Comparison of ENCODE assay signal across 18 mouse cellular contexts in genomic region chr2:121728907-121729575, GRCm38 (mm10).
"Had no signal": no experiment of that assay in that cellular context is flagged by ENCODE, and none has a peak within 500 bp of the region (broad histone marks: within the 10 kb centered on the region; RNA-seq: fewer than 3 reads in every experiment).

No protein-coding gene starts in this region.

- H3K36me3 ChIP-seq: liver, embryonic 13.5 days; midbrain, embryonic 12.5 days; neural tube, embryonic 13.5 days had no signal

- H3K27ac ChIP-seq: kidney, postnatal 0 days; liver, embryonic 13.5 days; midbrain, embryonic 12.5 days; neural tube, embryonic 13.5 days; stomach, postnatal 0 days had no signal

- H3K4me3 ChIP-seq: liver, embryonic 13.5 days; midbrain, embryonic 12.5 days; myocyte; neural tube, embryonic 13.5 days had no signal

- H3K4me2 ChIP-seq: liver, embryonic 13.5 days; midbrain, embryonic 12.5 days; neural tube, embryonic 13.5 days had no signal

- H3K9me3 ChIP-seq: liver, embryonic 13.5 days; midbrain, embryonic 12.5 days; neural tube, embryonic 13.5 days had no signal

- H3K4me1 ChIP-seq: liver, embryonic 13.5 days had no signal

- ATAC-seq: intestine, postnatal 0 days; midbrain, embryonic 16.5 days had no signal

- H3K9ac ChIP-seq: liver, embryonic 13.5 days; midbrain, embryonic 12.5 days; neural tube, embryonic 13.5 days had no signal

- DNase-seq: kidney, adult 2 months; kidney, postnatal 25 days; left cerebral cortex, postnatal 4 days; liver, embryonic 13.5 days; lung, adult 2 months; lung, postnatal 14 days; lung, postnatal 4 days; retina, postnatal 1 day; thymus, adult 2 months; thymus, postnatal 14 days; thymus, postnatal 4 days had no signal

- H3K27me3 ChIP-seq: liver, embryonic 13.5 days; midbrain, embryonic 12.5 days; neural tube, embryonic 13.5 days had no signal
